Comparison of ENCODE assay signal across 23 mouse cellular contexts in genomic region chr2:181727659-181728262, GRCm38 (mm10). TPM values are rescaled to one million over a fixed set of nuclear protein-coding genes. Genes with fewer than 3 reads are reported as not detected.
DNase-seq lines count a peak whose midpoint lies in the region; ATAC-seq lines count a peak whose summit lies in the region.
"Had no signal": no experiment of that assay in that cellular context is flagged by ENCODE, and none has a peak within 500 bp of the region (broad histone marks: within the 10 kb centered on the region; RNA-seq: fewer than 3 reads in every experiment).

No protein-coding gene starts in this region.

- no peaks in the 10 kb centered on the region for H3K4me1 ChIP-seq in limb, embryonic 15.5 days
- H3K4me1 ChIP-seq: embryonic facial prominence, embryonic 13.5 days; heart, embryonic 12.5 days had no signal

- 0 out of 2 replicates have a peak, but pooled peaks have one; percentile 37 for ATAC-seq in limb, embryonic 15.5 days (ENCODE audit: insufficient number of reproducible peaks, low FRiP score, low TSS enrichment, low read depth)
- no peak for ATAC-seq in granulocyte monocyte progenitor cell, adult 5-6 weeks (replicated peaks; ENCODE audit: poor library complexity, severe bottlenecking)
- no peak for ATAC-seq in erythroid progenitor cell, adult 5-6 weeks (replicated peaks; ENCODE audit: low FRiP score, poor library complexity, severe bottlenecking)

- H3K27ac ChIP-seq in limb, embryonic 15.5 days, result no peak overlapping the region
- H3K27ac ChIP-seq: embryonic facial prominence, embryonic 13.5 days had no signal

- DNase-seq in adrenal gland, postnatal 14 days, result peak; percentile 19
- no peak for DNase-seq in adrenal gland, adult 8-10 months
- peak; percentile 7 for DNase-seq in retina, postnatal 1 day
- DNase-seq in retina, embryonic 14.5 days (ENCODE audit: low spot score), result no peak
- no peak for DNase-seq in frontal cortex, adult 2 months (ENCODE audit: extremely low spot score in 1 of 2, low spot score in 1 of 2)
- DNase-seq: cerebellum, adult 11 months; gastrocnemius, postnatal 14 days; heart, postnatal 36 days; kidney, adult 11 months; kidney, postnatal 14 days; layer of hippocampus, adult 9-11 months; lung, embryonic 14.5 days; thymus, postnatal 14 days had no signal

- H3K9ac ChIP-seq in limb, embryonic 15.5 days, result no peak overlapping the region
- H3K9ac ChIP-seq: embryonic facial prominence, embryonic 13.5 days; heart, embryonic 12.5 days; lung, embryonic 14.5 days had no signal

- no peaks in the 10 kb centered on the region for H3K9me3 ChIP-seq in limb, embryonic 15.5 days
- H3K9me3 ChIP-seq: embryonic facial prominence, embryonic 13.5 days; heart, embryonic 12.5 days had no signal

- H3K27me3 ChIP-seq in limb, embryonic 15.5 days, result no peaks in the 10 kb centered on the region
- H3K27me3 ChIP-seq: embryonic facial prominence, embryonic 13.5 days; heart, embryonic 12.5 days had no signal

- H3K4me2 ChIP-seq in limb, embryonic 15.5 days, result no peak overlapping the region
- H3K4me2 ChIP-seq: embryonic facial prominence, embryonic 13.5 days; heart, embryonic 12.5 days; liver, embryonic 11.5 days; lung, embryonic 14.5 days had no signal

- H3K4me3 ChIP-seq in limb, embryonic 15.5 days, result no peak overlapping the region
- H3K4me3 ChIP-seq: embryonic facial prominence, embryonic 13.5 days; heart, embryonic 12.5 days had no signal

- WGBS in limb, embryonic 15.5 days, result 41% methylated on average over 9 of the region's 9 CpGs

- no peaks in the 10 kb centered on the region for H3K36me3 ChIP-seq in limb, embryonic 15.5 days
- H3K36me3 ChIP-seq: embryonic facial prominence, embryonic 13.5 days; heart, embryonic 12.5 days had no signal

RNA-seq across cellular contexts. Expression of gene Oprl1, which starts 12.9 kb away (rescaled TPM):
- 1.5 and 2.7 TPM in 2 replicates for total RNA-seq in adrenal gland, postnatal 14 days (2021)
- total RNA-seq in adrenal gland, adult 8-10 months (2022), result 1 to 10 TPM; 2.3 to 5.9 (median 4.8) TPM
- 0.38 and 0.54 TPM in 2 replicates for polyA plus RNA-seq in limb, embryonic 15.5 days (2015; fragmentation: Nextera tagmentation; extraction: Ambion mirVana)
- not detected in 2 replicates for total RNA-seq in granulocyte monocyte progenitor cell, adult 5-6 weeks (2014; fragmentation: Nextera tagmentation)
- not detected in 2 replicates for total RNA-seq in granulocyte monocyte progenitor cell, adult 5-6 weeks (2017)
- total RNA-seq in erythroid progenitor cell, adult 5-6 weeks (2015; ENCODE audit: low replicate concordance), result not detected in 2 replicates
- total RNA-seq in erythroid progenitor cell, adult 5-6 weeks (2017; ENCODE audit: low replicate concordance), result not detected in 2 replicates
- polyA plus RNA-seq in frontal cortex, adult 2 months (2012; rRNA removed), result 26.4 and 34.4 TPM in 2 replicates
- total RNA-seq: common myeloid progenitor, adult 5-6 weeks; gastrocnemius, postnatal 14 days; heart, postnatal 36 days; megakaryocyte progenitor cell, adult 5-6 weeks had no signal

RNA-seq across cellular contexts. Expression of gene Lkaaear1, which starts 29.5 kb away (rescaled TPM):
- total RNA-seq in adrenal gland, postnatal 14 days (2021), result not detected in 2 replicates
- not detected for total RNA-seq in adrenal gland, adult 8-10 months (2022)
- not detected in 2 replicates for polyA plus RNA-seq in limb, embryonic 15.5 days (2015; fragmentation: Nextera tagmentation; extraction: Ambion mirVana)
- total RNA-seq in granulocyte monocyte progenitor cell, adult 5-6 weeks (2014; fragmentation: Nextera tagmentation), result not detected in 2 replicates
- not detected in 2 replicates for total RNA-seq in granulocyte monocyte progenitor cell, adult 5-6 weeks (2017)
- total RNA-seq in erythroid progenitor cell, adult 5-6 weeks (2015; ENCODE audit: low replicate concordance), result not detected in 2 replicates
- total RNA-seq in erythroid progenitor cell, adult 5-6 weeks (2017; ENCODE audit: low replicate concordance), result not detected in 2 replicates
- polyA plus RNA-seq in frontal cortex, adult 2 months (2012; rRNA removed), result not detected in 2 replicates
- total RNA-seq: common myeloid progenitor, adult 5-6 weeks; gastrocnemius, postnatal 14 days; heart, postnatal 36 days; megakaryocyte progenitor cell, adult 5-6 weeks had no signal
- polyA plus RNA-seq: embryonic facial prominence, embryonic 13.5 days; heart, embryonic 12.5 days; liver, embryonic 11.5 days; lung, embryonic 14.5 days; small intestine, adult 2 months; stomach, embryonic 14.5 days had no signal

RNA-seq across cellular contexts. Expression of gene Rgs19, which starts 34.0 kb away (rescaled TPM):
- 22.4 and 32.1 TPM in 2 replicates for total RNA-seq in adrenal gland, postnatal 14 days (2021)
- 10 to 100 TPM; 23.7 to 26.0 (median 25.3) TPM for total RNA-seq in adrenal gland, adult 8-10 months (2022)
- 72.9 and 84.0 TPM in 2 replicates for polyA plus RNA-seq in limb, embryonic 15.5 days (2015; fragmentation: Nextera tagmentation; extraction: Ambion mirVana)
- 246 and 266 TPM in 2 replicates for total RNA-seq in granulocyte monocyte progenitor cell, adult 5-6 weeks (2014; fragmentation: Nextera tagmentation)
- 78.6 and 96.8 TPM in 2 replicates for total RNA-seq in granulocyte monocyte progenitor cell, adult 5-6 weeks (2017)
- 84.0 and 98.9 TPM in 2 replicates for total RNA-seq in erythroid progenitor cell, adult 5-6 weeks (2015; ENCODE audit: low replicate concordance)
- 17.1 and 33.1 TPM in 2 replicates for total RNA-seq in erythroid progenitor cell, adult 5-6 weeks (2017; ENCODE audit: low replicate concordance)
- 42.6 and 53.6 TPM in 2 replicates for polyA plus RNA-seq in frontal cortex, adult 2 months (2012; rRNA removed)

RNA-seq across cellular contexts. Expression of gene Myt1, which starts 35.4 kb away (rescaled TPM):
- 4.1 and 5.2 TPM in 2 replicates for total RNA-seq in adrenal gland, postnatal 14 days (2021)
- total RNA-seq in adrenal gland, adult 8-10 months (2022), result 1 to 10 TPM; 3.0 to 9.3 (median 6.4) TPM
- polyA plus RNA-seq in limb, embryonic 15.5 days (2015; fragmentation: Nextera tagmentation; extraction: Ambion mirVana), result not detected in 2 replicates
- not detected in 2 replicates for total RNA-seq in granulocyte monocyte progenitor cell, adult 5-6 weeks (2014; fragmentation: Nextera tagmentation)
- not detected in 2 replicates for total RNA-seq in granulocyte monocyte progenitor cell, adult 5-6 weeks (2017)
- not detected in 2 replicates for total RNA-seq in erythroid progenitor cell, adult 5-6 weeks (2015; ENCODE audit: low replicate concordance)
- not detected in 2 replicates for total RNA-seq in erythroid progenitor cell, adult 5-6 weeks (2017; ENCODE audit: low replicate concordance)
- polyA plus RNA-seq in frontal cortex, adult 2 months (2012; rRNA removed), result 15.6 and 16.9 TPM in 2 replicates
- total RNA-seq: common myeloid progenitor, adult 5-6 weeks; gastrocnemius, postnatal 14 days; heart, postnatal 36 days; megakaryocyte progenitor cell, adult 5-6 weeks had no signal

RNA-seq across cellular contexts. Expression of gene Tcea2, which starts 47.7 kb away (rescaled TPM):
- total RNA-seq in adrenal gland, postnatal 14 days (2021), result 5.2 and 9.8 TPM in 2 replicates
- total RNA-seq in adrenal gland, adult 8-10 months (2022), result 10 to 100 TPM in 2 of 4 experiments, 1 to 10 TPM in 2; 6.6 to 16.4 (median 11.4) TPM
- 19.5 and 21.8 TPM in 2 replicates for polyA plus RNA-seq in limb, embryonic 15.5 days (2015; fragmentation: Nextera tagmentation; extraction: Ambion mirVana)
- 25.2 and 27.0 TPM in 2 replicates for total RNA-seq in granulocyte monocyte progenitor cell, adult 5-6 weeks (2014; fragmentation: Nextera tagmentation)
- total RNA-seq in granulocyte monocyte progenitor cell, adult 5-6 weeks (2017), result 13.6 and 14.1 TPM in 2 replicates
- total RNA-seq in erythroid progenitor cell, adult 5-6 weeks (2015; ENCODE audit: low replicate concordance), result 2.2 TPM in 1 of 2 replicates, not detected in the other
- total RNA-seq in erythroid progenitor cell, adult 5-6 weeks (2017; ENCODE audit: low replicate concordance), result 1.9 TPM in 1 of 2 replicates, not detected in the other
- 155 and 160 TPM in 2 replicates for polyA plus RNA-seq in frontal cortex, adult 2 months (2012; rRNA removed)

Comparison
In these comparisons a context has a peak if more than half of its experiments do, and no peak if none do; other contexts are left out.
1. DNase-seq: peak in adrenal gland, postnatal 14 days (single experiment) and retina, postnatal 1 day (single experiment); none in adrenal gland, adult 8-10 months (single experiment), retina, embryonic 14.5 days (single experiment) and frontal cortex, adult 2 months (0 of 2).